Mouse (Mus musculus): ENCODE measurements around the gene 4930523C07Rik.

4930523C07Rik gene

GRCm38 (mm10) chr1:160108604-160109003, 64.4 kb downstream of the 4930523C07Rik start:
- no peak for DNase-seq

- DNase-seq, result no peak
Observed at GRCm38 (mm10) chr1:160123957-160124356, 79.8 kb downstream of the 4930523C07Rik start.
